Mouse (Mus musculus) lung, embryonic 14.5 days (tissue): ENCODE results near the gene Map3k14. TPM values are rescaled to one million over a fixed set of nuclear protein-coding genes. Genes with fewer than 3 reads are reported as not detected.

Experiments
- ATAC-seq: fragments of 200-750 bp; cut with Nextera tagmentation; 2 replicates; pipeline ENCODE4 v1.8.0; 2017; ENCODE audit warnings: mild to moderate bottlenecking, moderate TSS enrichment, moderate library complexity; ENCODE audit not compliant: insufficient read depth
- DNase-seq: peaks from one replicate; pipeline ENCODE4 v3.0.0-alpha.2; 2015
- H3K27ac ChIP-seq: fragments of 300-500 bp; sonication (generic); 2 replicates; pipeline ENCODE4 v1.5.1; 2014; ENCODE audit warnings: low read depth, mild to moderate bottlenecking, moderate library complexity
- H3K27me3 ChIP-seq: fragments of 300-500 bp; sonication (generic); 2 replicates; pipeline ENCODE4 v1.6.1; 2014; ENCODE audit warnings: low read length, control low read depth; ENCODE audit not compliant: insufficient read depth
- H3K36me3 ChIP-seq: fragments of 300-500 bp; sonication (generic); 2 replicates; pipeline ENCODE4 v1.6.1; 2014; ENCODE audit warnings: control low read depth; ENCODE audit not compliant: insufficient read depth
- H3K4me1 ChIP-seq: fragments of 300-500 bp; sonication (generic); 2 replicates; pipeline ENCODE4 v1.6.1; 2014; ENCODE audit warnings: antibody characterized with exemption, control low read depth; ENCODE audit not compliant: insufficient read depth
- H3K4me2 ChIP-seq: fragments of 300-500 bp; sonication (generic); 2 replicates; pipeline ENCODE4 v1.6.1; 2014; ENCODE audit warnings: mild to moderate bottlenecking
- H3K4me3 ChIP-seq: fragments of 300-500 bp; sonication (generic); 2 replicates; pipeline ENCODE4 v1.5.1; 2014; ENCODE audit warnings: low read depth, low read length
- H3K9ac ChIP-seq: fragments of 300-500 bp; sonication (generic); 2 replicates; pipeline ENCODE4 v1.6.1; 2014
- H3K9me3 ChIP-seq: fragments of 300-500 bp; sonication (generic); 2 replicates; pipeline ENCODE4 v1.6.1; 2016; ENCODE audit warnings: low read depth, low read length, control low read depth
- CTCF ChIP-seq: IDR thresholded peaks from 2 replicates; pipeline ENCODE4 v1.5.1; 2016; ENCODE audit warnings: antibody characterized with exemption, low read depth
- WGBS: fragments of 180-500 bp; shearing (Covaris S2); extraction: QIAGEN DNeasy Blood & Tissue Kit; methylation state at CpG from one replicate; pipeline ENCODE4 v1.1.7; 2014; 5-methylcytosine and 5-hydroxymethylcytosine counted together
- polyA plus RNA-seq: library from polyadenylated mRNA; unstranded; fragments of >200 nt; fragmentation: Nextera tagmentation; extraction: Ambion mirVana; gene quantifications from 2 replicates; pipeline ENCODE4 v1.2.1, GENCODE M21; 2014

The Map3k14 gene
- polyA plus RNA-seq, 1 experiment from 2014 or later, result 3.1 TPM

- Histone ChIP-seq H3K4me3 (no peak overlapping the region), H3K27me3 (no peaks in the 10 kb centered on the region), H3K27ac (no peak overlapping the region), H3K4me1 (peaks cover 20% of the 10 kb centered on the region; the same call in 1 of the 2 replicates), H3K9me3 (no peaks in the 10 kb centered on the region), H3K36me3 (no peaks in the 10 kb centered on the region), H3K4me2 (no peak overlapping the region), H3K9ac (0 out of 2 replicates have a peak overlapping the region, but pooled peaks have one; percentile 6)
- DNase-seq, result no peak
- no peak for TF ChIP-seq CTCF
- ATAC-seq, result no peak
- 58% methylated on average over 16 of the region's 16 CpGs for WGBS
These were observed 21.2 kb upstream of the Map3k14 start for GRCm38 (mm10) chr11:103288291-103288963.

- no peak overlapping the region for H3K4me2 ChIP-seq
- H3K4me3 ChIP-seq, result no peak overlapping the region
- DNase-seq (no peak), ATAC-seq (no peak)
- H3K27ac ChIP-seq, result no peak overlapping the region
- H3K9me3 ChIP-seq, result no peaks in the 10 kb centered on the region
- H3K4me1 ChIP-seq, result peaks cover 10% of the 10 kb centered on the region; the same call in 1 of the 2 replicates
- H3K9ac ChIP-seq, result no peak overlapping the region
- H3K36me3 ChIP-seq, result no peaks in the 10 kb centered on the region
- TF ChIP-seq CTCF, result no peak
- 86% methylated on average over 5 of the region's 5 CpGs for WGBS
- H3K27me3 ChIP-seq, result no peaks in the 10 kb centered on the region
These were observed 19.6 kb upstream of the Map3k14 start for GRCm38 (mm10) chr11:103286910-103287309.

GRCm38 (mm10) chr11:103285951-103286350 is 18.7 kb upstream of the Map3k14 start:
- Histone ChIP-seq H3K27me3 (no peaks in the 10 kb centered on the region), H3K4me1 (0 out of 2 replicates have a peak, but pooled peaks cover 4% of the 10 kb centered on the region), H3K27ac (peak overlapping the region; percentile 76), H3K9me3 (no peaks in the 10 kb centered on the region), H3K4me3 (no peak overlapping the region), H3K36me3 (no peaks in the 10 kb centered on the region), H3K9ac (no peak overlapping the region), H3K4me2 (no peak overlapping the region)
- ATAC-seq (peak; percentile 79), DNase-seq (peak; percentile 76)
- 20% methylated on average over 6 of the region's 6 CpGs for WGBS
- TF ChIP-seq CTCF, result no peak

- WGBS, result 60% methylated on average over 10 of the region's 10 CpGs
- peak overlapping the region; percentile 76; the same call in 1 of the 2 replicates for H3K27ac ChIP-seq
- no peak for TF ChIP-seq CTCF
These were observed 18.0 kb upstream of the Map3k14 start for GRCm38 (mm10) chr11:103285276-103285675.

GRCm38 (mm10) chr11:103281784-103282183 is 14.5 kb upstream of the Map3k14 start:
- Histone ChIP-seq H3K36me3 (no peaks in the 10 kb centered on the region), H3K9me3 (no peaks in the 10 kb centered on the region), H3K4me3 (no peak overlapping the region), H3K9ac (no peak overlapping the region), H3K27me3 (no peaks in the 10 kb centered on the region), H3K27ac (no peak overlapping the region), H3K4me2 (no peak overlapping the region), H3K4me1 (0 out of 2 replicates have a peak, but pooled peaks cover 4% of the 10 kb centered on the region)
- no peak for TF ChIP-seq CTCF
- peak; percentile 17 for DNase-seq
- no peak for ATAC-seq
- WGBS, result 53% methylated on average over 7 of the region's 7 CpGs

More at GRCm38 (mm10) chr11:103285276-103285675, 18.0 kb upstream of the Map3k14 start:
- Histone ChIP-seq H3K4me1 (0 out of 2 replicates have a peak, but pooled peaks cover 4% of the 10 kb centered on the region), H3K36me3 (no peaks in the 10 kb centered on the region), H3K4me3 (no peak overlapping the region), H3K9me3 (no peaks in the 10 kb centered on the region), H3K4me2 (no peak overlapping the region), H3K9ac (no peak overlapping the region), H3K27me3 (no peaks in the 10 kb centered on the region)
- DNase-seq (peak; percentile 37), ATAC-seq (0 out of 2 replicates have a peak, but pooled peaks have one; percentile 26)

- H3K27ac ChIP-seq, result no peak overlapping the region
- H3K9ac ChIP-seq, result no peak overlapping the region
- no peaks in the 10 kb centered on the region for H3K4me1 ChIP-seq
- no peaks in the 10 kb centered on the region for H3K36me3 ChIP-seq
- TF ChIP-seq CTCF, result no peak
- DNase-seq (no peak), ATAC-seq (no peak)
- no peaks in the 10 kb centered on the region for H3K9me3 ChIP-seq
- no peaks in the 10 kb centered on the region for H3K27me3 ChIP-seq
- 85% methylated on average over 8 of the region's 8 CpGs for WGBS
- H3K4me2 ChIP-seq, result no peak overlapping the region
- H3K4me3 ChIP-seq, result no peak overlapping the region
These were observed 9.2 kb upstream of the Map3k14 start for GRCm38 (mm10) chr11:103276450-103276849.

GRCm38 (mm10) chr11:103272888-103273287 is 5.6 kb upstream of the Map3k14 start:
- 76% methylated on average over 3 of the region's 3 CpGs for WGBS
- TF ChIP-seq CTCF, result no peak
- H3K4me2 ChIP-seq, result no peak overlapping the region
- no peaks in the 10 kb centered on the region for H3K27me3 ChIP-seq
- no peak overlapping the region for H3K9ac ChIP-seq
- H3K9me3 ChIP-seq, result no peaks in the 10 kb centered on the region
- no peak overlapping the region for H3K4me3 ChIP-seq
- no peak overlapping the region for H3K27ac ChIP-seq
- no peak for ATAC-seq
- DNase-seq, result no peak
- peaks cover 7% of the 10 kb centered on the region for H3K4me1 ChIP-seq
- no peaks in the 10 kb centered on the region for H3K36me3 ChIP-seq
